Mouse (Mus musculus): ENCODE results near the gene Antxr1. TPM values are rescaled to one million over a fixed set of nuclear protein-coding genes. Genes with fewer than 3 reads are reported as not detected.

Gene Antxr1
- polyA plus RNA-seq, 1 experiment from 2014 or later, result 10.3 TPM

DNA sequence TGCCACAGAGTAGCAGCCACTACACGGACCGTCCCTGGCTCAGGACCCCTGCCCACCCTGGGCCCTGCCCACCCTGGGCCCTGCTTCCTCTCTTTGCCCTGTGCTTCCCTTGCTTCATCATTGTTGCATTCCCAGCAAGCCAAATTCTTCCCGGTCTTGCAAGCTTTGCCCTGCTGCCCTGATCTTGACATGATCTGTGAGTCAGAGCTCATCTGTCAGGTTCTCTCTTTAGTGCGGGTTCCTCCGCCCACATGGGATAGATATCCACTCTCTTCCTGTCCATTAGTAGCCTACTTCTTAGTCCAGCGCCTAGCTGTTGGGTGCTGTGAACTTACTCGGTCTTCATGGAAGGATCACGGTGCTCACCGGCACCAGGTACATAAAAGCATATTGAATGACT is 167.6 kb downstream of the Antxr1 start:
- Histone ChIP-seq H3K36me3 (replicated peaks; ENCODE audit: control insufficient read depth, insufficient read depth, low read depth, low read length) (no peaks in the 10 kb centered on the region), H3K9me3 (replicated peaks; ENCODE audit: control insufficient read depth, low read length) (no peaks in the 10 kb centered on the region), H3K4me3 (ENCODE audit: low read depth, low read length) (no peak overlapping the region), H3K27me3 (ENCODE audit: control insufficient read depth, insufficient read depth, low read length) (no peaks in the 10 kb centered on the region), H3K27ac (replicated peaks; ENCODE audit: low read depth, low read length) (no peak overlapping the region), H3K4me2 (ENCODE audit: low read depth, low read length) (no peak overlapping the region), H3K9ac (replicated peaks; ENCODE audit: low read length) (no peak overlapping the region), H3K4me1 (ENCODE audit: control insufficient read depth, insufficient read depth, low read length) (no peaks in the 10 kb centered on the region)
- DNase-seq (ENCODE audit: low spot score) (no peak), ATAC-seq (replicated peaks; ENCODE audit: insufficient number of reproducible peaks, low FRiP score, low TSS enrichment, low read depth) (no peak)
- 94% methylated on average over 9 of the region's 9 CpGs for WGBS

DNA sequence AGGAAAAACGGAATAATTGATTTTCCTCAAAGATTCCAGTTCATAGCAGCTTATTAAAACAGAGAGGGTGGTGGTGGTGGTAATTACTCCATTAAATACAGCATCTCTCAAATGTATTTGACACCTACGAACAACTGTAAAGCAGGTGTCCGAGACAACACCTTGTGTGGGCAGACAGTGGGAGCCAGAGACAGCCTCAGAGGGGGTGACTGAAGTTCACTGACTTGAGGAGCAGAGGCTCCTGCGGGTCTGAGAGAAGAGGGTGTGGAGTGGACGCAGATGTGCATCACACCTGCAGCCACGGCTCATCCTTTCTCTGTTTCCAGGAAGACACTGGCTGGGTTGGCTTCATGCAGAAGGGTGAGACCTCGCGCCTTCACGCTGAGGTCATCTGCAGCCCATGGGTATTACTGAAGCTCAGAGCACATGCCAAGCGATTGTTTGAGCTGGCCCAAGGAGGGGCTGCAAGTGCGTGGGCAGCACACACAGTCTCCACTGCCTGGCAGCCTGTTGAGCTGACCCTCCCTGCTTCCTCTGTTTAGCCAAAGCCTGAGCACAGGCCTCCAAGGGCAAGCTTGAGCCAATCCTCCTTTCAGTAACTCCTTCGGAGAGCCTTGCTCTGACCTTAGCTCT is 168.8 kb downstream of the Antxr1 start:
- no peak overlapping the region for H3K27ac ChIP-seq (replicated peaks; ENCODE audit: low read depth, low read length)
- no peaks in the 10 kb centered on the region for H3K9me3 ChIP-seq (replicated peaks; ENCODE audit: control insufficient read depth, low read length)
- no peaks in the 10 kb centered on the region for H3K36me3 ChIP-seq (replicated peaks; ENCODE audit: control insufficient read depth, insufficient read depth, low read depth, low read length)
- H3K4me3 ChIP-seq (ENCODE audit: low read depth, low read length), result no peak overlapping the region
- H3K27me3 ChIP-seq (ENCODE audit: control insufficient read depth, insufficient read depth, low read length), result no peaks in the 10 kb centered on the region
- DNase-seq (ENCODE audit: low spot score), result no peak
- H3K4me1 ChIP-seq (ENCODE audit: control insufficient read depth, insufficient read depth, low read length), result no peaks in the 10 kb centered on the region
- 89% methylated on average over 12 of the region's 12 CpGs for whole genome bisulfite sequencing
- no peak for ATAC-seq (replicated peaks; ENCODE audit: insufficient number of reproducible peaks, low FRiP score, low TSS enrichment, low read depth)
- H3K4me2 ChIP-seq (ENCODE audit: low read depth, low read length), result no peak overlapping the region
- H3K9ac ChIP-seq (replicated peaks; ENCODE audit: low read length), result no peak overlapping the region

DNA sequence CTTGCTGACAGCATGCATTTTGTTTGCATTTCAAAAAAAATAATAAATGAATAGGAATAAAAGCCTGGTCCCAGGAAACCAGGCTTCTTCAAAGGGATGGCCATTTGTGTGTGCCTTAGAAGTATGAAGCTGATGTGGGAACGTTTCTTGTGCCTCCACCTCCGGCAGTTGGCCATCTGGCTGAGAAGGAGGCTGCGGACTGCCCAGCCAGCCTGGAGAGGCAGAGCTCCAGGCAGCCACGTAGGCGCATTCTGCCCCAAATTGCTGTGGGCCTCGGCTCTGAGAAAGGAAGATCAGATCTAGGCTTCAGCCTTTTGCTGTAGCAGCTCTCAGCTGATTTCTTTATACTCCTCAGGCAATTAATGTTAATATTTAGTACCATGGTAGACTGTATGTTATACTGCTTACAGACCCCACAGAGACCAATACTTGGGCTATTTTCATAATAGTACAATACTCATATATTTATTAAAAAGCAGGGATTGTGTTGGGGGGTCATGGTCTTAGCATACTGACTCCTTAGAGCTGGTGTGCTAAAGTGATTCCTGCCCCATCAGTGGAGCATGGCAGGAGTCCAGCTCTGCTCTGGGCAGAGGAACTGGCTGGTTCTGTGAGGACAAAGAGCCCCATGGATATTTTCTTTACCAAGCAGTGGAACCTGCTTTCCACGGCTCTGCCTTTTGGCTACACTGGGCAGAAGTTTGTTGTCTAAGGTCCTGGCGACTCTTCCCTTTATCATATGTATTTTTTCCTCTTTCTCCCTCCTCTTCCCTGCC is 169.9 kb downstream of the Antxr1 start:
- H3K27me3 ChIP-seq (ENCODE audit: control insufficient read depth, insufficient read depth, low read length), result no peaks in the 10 kb centered on the region
- DNase-seq (ENCODE audit: low spot score) (no peak), ATAC-seq (replicated peaks; ENCODE audit: insufficient number of reproducible peaks, low FRiP score, low TSS enrichment, low read depth) (no peak)
- WGBS, result 85% methylated on average over 8 of the region's 8 CpGs
- H3K27ac ChIP-seq (replicated peaks; ENCODE audit: low read depth, low read length), result no peak overlapping the region
- H3K4me2 ChIP-seq (ENCODE audit: low read depth, low read length), result no peak overlapping the region
- H3K9me3 ChIP-seq (replicated peaks; ENCODE audit: control insufficient read depth, low read length), result no peaks in the 10 kb centered on the region
- H3K36me3 ChIP-seq (replicated peaks; ENCODE audit: control insufficient read depth, insufficient read depth, low read depth, low read length), result no peaks in the 10 kb centered on the region
- no peak overlapping the region for H3K9ac ChIP-seq (replicated peaks; ENCODE audit: low read length)
- H3K4me1 ChIP-seq (ENCODE audit: control insufficient read depth, insufficient read depth, low read length), result no peaks in the 10 kb centered on the region
- no peak overlapping the region for H3K4me3 ChIP-seq (ENCODE audit: low read depth, low read length)

DNA sequence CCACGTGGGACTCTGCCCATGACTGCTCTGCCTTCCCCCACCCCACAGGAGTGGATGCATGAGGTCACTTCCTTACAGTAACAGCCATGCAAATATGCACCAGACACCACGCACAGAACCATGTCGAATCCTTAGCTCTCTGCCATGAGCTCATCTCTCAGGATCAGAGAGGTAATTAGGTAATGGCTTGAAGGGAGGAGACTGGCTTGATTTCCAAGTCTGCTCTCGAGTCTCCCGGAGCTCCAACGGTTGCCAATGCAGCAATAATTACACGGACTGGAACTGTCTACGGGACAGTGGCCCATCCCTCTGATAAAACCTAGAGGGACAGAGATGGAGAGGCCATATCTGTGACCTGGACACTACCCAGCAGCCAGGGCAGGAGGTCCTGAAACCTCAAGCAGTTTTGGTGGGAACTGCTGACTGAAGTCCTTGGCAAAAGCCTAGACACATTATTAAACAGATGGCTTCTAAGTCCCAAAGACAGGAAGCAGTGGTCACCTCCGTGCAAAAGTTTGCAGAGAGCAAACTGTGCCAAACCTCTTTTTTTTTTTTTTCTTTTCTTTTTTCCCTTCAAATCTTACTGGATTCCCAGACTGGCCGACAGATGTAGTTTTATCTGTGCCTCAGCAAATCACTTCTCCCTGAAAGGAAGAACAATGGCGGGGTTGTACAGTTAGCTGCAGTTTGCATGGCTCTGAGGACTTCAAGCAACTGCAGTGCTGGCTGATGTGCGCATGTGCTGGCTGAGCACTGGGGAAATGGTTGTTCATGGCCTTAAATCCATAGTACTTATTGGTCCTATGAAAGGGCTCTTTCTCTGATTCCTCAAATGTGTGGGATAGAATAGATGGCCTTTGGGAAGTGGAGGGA is 174.0 kb downstream of the Antxr1 start:
- Histone ChIP-seq H3K27ac (replicated peaks; ENCODE audit: low read depth, low read length) (0 out of 2 replicates have a peak overlapping the region, but pooled peaks have one; percentile 25), H3K27me3 (ENCODE audit: control insufficient read depth, insufficient read depth, low read length) (no peaks in the 10 kb centered on the region), H3K4me1 (ENCODE audit: control insufficient read depth, insufficient read depth, low read length) (no peaks in the 10 kb centered on the region), H3K36me3 (replicated peaks; ENCODE audit: control insufficient read depth, insufficient read depth, low read depth, low read length) (no peaks in the 10 kb centered on the region), H3K9me3 (replicated peaks; ENCODE audit: control insufficient read depth, low read length) (no peaks in the 10 kb centered on the region), H3K4me2 (ENCODE audit: low read depth, low read length) (no peak overlapping the region; the same call in 1 of the 2 replicates), H3K4me3 (ENCODE audit: low read depth, low read length) (no peak overlapping the region), H3K9ac (replicated peaks; ENCODE audit: low read length) (no peak overlapping the region)
- ATAC-seq (replicated peaks; ENCODE audit: insufficient number of reproducible peaks, low FRiP score, low TSS enrichment, low read depth) (no peak; the same call in 1 of the 2 replicates), DNase-seq (ENCODE audit: low spot score) (peak; percentile 57)
- 56% methylated on average over 12 of the region's 12 CpGs for WGBS

DNA sequence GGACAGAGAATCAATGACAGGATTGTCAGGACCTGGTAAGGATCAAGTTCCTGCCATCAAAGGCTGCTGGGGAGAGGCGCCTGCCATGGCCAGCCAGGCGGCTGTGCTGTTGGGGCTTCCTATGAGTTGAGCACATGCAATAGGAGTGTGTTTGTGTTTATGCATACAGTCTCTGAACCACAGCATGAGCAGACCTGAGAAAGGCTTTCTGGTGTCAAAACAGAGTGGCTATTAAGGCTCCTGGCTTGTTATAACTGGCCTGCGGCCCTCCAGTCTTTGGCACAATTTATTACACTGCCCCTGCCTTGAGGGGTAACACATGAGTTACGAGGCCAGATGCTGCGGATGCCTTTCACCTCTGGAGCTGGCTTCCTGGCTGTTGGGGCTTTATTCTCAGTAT is 175.4 kb downstream of the Antxr1 start:
- no peak overlapping the region for H3K27ac ChIP-seq (replicated peaks; ENCODE audit: low read depth, low read length)
- no peak overlapping the region for H3K4me2 ChIP-seq (ENCODE audit: low read depth, low read length)
- H3K27me3 ChIP-seq (ENCODE audit: control insufficient read depth, insufficient read depth, low read length), result no peaks in the 10 kb centered on the region
- WGBS, result 84% methylated on average over 5 of the region's 5 CpGs
- ATAC-seq (replicated peaks; ENCODE audit: insufficient number of reproducible peaks, low FRiP score, low TSS enrichment, low read depth) (no peak), DNase-seq (ENCODE audit: low spot score) (no peak)
- no peak overlapping the region for H3K9ac ChIP-seq (replicated peaks; ENCODE audit: low read length)
- H3K36me3 ChIP-seq (replicated peaks; ENCODE audit: control insufficient read depth, insufficient read depth, low read depth, low read length), result no peaks in the 10 kb centered on the region
- no peaks in the 10 kb centered on the region for H3K4me1 ChIP-seq (ENCODE audit: control insufficient read depth, insufficient read depth, low read length)
- no peaks in the 10 kb centered on the region for H3K9me3 ChIP-seq (replicated peaks; ENCODE audit: control insufficient read depth, low read length)
- no peak overlapping the region for H3K4me3 ChIP-seq (ENCODE audit: low read depth, low read length)

DNA sequence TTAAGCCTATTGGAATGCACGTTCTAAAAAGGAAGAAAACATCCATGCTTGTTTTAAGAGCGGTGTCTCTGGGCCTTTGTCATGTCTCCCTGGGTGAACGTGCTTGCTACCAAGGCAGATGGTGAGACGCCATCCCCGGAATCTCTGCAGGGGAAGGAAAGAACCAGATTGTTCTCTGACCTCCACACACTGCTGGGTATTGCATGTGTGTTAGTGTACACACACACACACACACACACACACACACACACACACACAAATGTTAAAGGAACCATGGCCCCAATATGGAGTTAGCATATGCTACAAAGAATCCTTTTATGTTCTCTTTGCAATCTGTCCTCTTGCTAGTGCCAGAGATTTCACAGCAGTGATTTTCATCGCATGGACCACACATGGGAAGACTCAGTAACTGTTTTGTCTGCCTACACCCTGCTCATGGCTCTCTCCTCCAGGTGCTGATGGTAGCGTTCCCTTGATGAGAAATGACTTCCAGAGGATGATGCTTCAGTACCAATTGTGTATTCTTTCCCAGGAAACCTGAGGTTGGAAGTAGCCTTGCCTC is 177.5 kb downstream of the Antxr1 start:
- Histone ChIP-seq H3K9ac (replicated peaks; ENCODE audit: low read length) (no peak overlapping the region), H3K36me3 (replicated peaks; ENCODE audit: control insufficient read depth, insufficient read depth, low read depth, low read length) (no peaks in the 10 kb centered on the region), H3K4me2 (ENCODE audit: low read depth, low read length) (no peak overlapping the region), H3K27me3 (ENCODE audit: control insufficient read depth, insufficient read depth, low read length) (no peaks in the 10 kb centered on the region), H3K9me3 (replicated peaks; ENCODE audit: control insufficient read depth, low read length) (no peaks in the 10 kb centered on the region), H3K4me1 (ENCODE audit: control insufficient read depth, insufficient read depth, low read length) (no peaks in the 10 kb centered on the region), H3K4me3 (ENCODE audit: low read depth, low read length) (no peak overlapping the region), H3K27ac (replicated peaks; ENCODE audit: low read depth, low read length) (no peak overlapping the region)
- DNase-seq (ENCODE audit: low spot score), result no peak
- ATAC-seq (replicated peaks; ENCODE audit: insufficient number of reproducible peaks, low FRiP score, low TSS enrichment, low read depth), result no peak
- 77% methylated on average over 7 of the region's 7 CpGs for WGBS

DNA sequence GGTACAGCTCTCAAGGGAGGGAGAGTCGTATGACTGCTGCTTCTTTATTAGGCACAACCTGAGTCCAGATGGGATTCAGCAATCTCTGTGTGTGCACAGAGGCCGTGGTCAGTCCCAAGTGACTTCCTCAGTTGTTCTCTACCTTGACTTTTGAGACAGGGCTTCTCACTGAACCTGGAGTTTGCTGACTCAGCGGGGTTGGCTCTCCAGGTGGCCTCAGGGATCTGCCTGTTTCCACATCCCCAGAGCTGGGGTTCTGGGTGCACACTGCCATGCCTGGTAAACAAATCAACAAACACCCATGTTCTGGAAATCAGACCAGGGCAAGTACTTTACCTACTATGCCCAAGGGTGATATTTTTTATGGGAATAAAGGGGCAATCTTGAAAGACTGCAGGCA is 181.8 kb downstream of the Antxr1 start:
- H3K27me3 ChIP-seq (ENCODE audit: control insufficient read depth, insufficient read depth, low read length), result no peaks in the 10 kb centered on the region
- no peaks in the 10 kb centered on the region for H3K9me3 ChIP-seq (replicated peaks; ENCODE audit: control insufficient read depth, low read length)
- ATAC-seq (replicated peaks; ENCODE audit: insufficient number of reproducible peaks, low FRiP score, low TSS enrichment, low read depth) (no peak), DNase-seq (ENCODE audit: low spot score) (no peak)
- WGBS, result 80% methylated on average over 3 of the region's 3 CpGs
- H3K4me3 ChIP-seq (ENCODE audit: low read depth, low read length), result no peak overlapping the region
- H3K4me1 ChIP-seq (ENCODE audit: control insufficient read depth, insufficient read depth, low read length), result peaks cover 4% of the 10 kb centered on the region
- H3K27ac ChIP-seq (replicated peaks; ENCODE audit: low read depth, low read length), result no peak overlapping the region
- no peak overlapping the region for H3K4me2 ChIP-seq (ENCODE audit: low read depth, low read length)
- H3K36me3 ChIP-seq (replicated peaks; ENCODE audit: control insufficient read depth, insufficient read depth, low read depth, low read length), result no peaks in the 10 kb centered on the region
- H3K9ac ChIP-seq (replicated peaks; ENCODE audit: low read length), result no peak overlapping the region

Measured in embryonic facial prominence, embryonic 11.5 days (tissue).